Mouse (Mus musculus) CH12.LX (cell line): ENCODE data around the gene Nacc2. TPM values are rescaled to one million over a fixed set of nuclear protein-coding genes. Genes with fewer than 3 reads are reported as not detected.
A peak's percentile ranks its signal among the peaks of the same experiment; 100 is the strongest.

Source experiments
- DNase-seq: peaks from one replicate; pipeline ENCODE4 v3.0.0-alpha.2; 2013; ENCODE audit errors: extremely low read depth
- H3K27ac ChIP-seq: 2 replicates; pipeline ENCODE4 v1.5.1; 2012; ENCODE audit warnings: low read depth, mild to moderate bottlenecking, control low read depth, moderate library complexity; ENCODE audit not compliant: insufficient read depth
- H3K27me3 ChIP-seq: replicated peaks from 2 replicates; pipeline ENCODE3; 2012; ENCODE audit warnings: inconsistent platforms
- H3K36me3 ChIP-seq, 2 experiments: replicated peaks in 1 of 2; 2 replicates each; pipeline versions ENCODE3 to v1.6.1; 2012; ENCODE audit warnings: inconsistent platforms in 1 of 2, low read length in 1 of 2, mild to moderate bottlenecking in 1 of 2, mixed read lengths in 1 of 2, moderate library complexity in 1 of 2; ENCODE audit not compliant: control insufficient read depth in 1 of 2, insufficient read depth in 1 of 2
- H3K4me1 ChIP-seq, 2 experiments: 2 replicates each; pipeline ENCODE4 v1.6.1; 2012; ENCODE audit warnings: inconsistent platforms in 1 of 2, moderate library complexity in 1 of 2; ENCODE audit not compliant: insufficient read depth in 2 of 2, control insufficient read depth in 1 of 2
- H3K4me2 ChIP-seq: 2 replicates; pipeline ENCODE4 v1.6.1; 2012; ENCODE audit warnings: low read depth, mild to moderate bottlenecking, control low read depth; ENCODE audit not compliant: poor library complexity, insufficient read depth, severe bottlenecking
- H3K4me3 ChIP-seq, 3 experiments: fragments of 150-350 bp in 1 of 3; sonication (generic) in 1 of 3; replicated peaks in 1 of 3; 2 replicates each; pipeline versions ENCODE3 to v1.5.1; 2011 to 2012; ENCODE audit warnings: low read depth in 2 of 3, low read length in 2 of 3, mild to moderate bottlenecking in 2 of 3, moderate library complexity in 2 of 3, control low read depth in 1 of 3, improper control_type of control experiment in 1 of 3, inconsistent platforms in 1 of 3, mixed read lengths in 1 of 3; ENCODE audit not compliant: poor library complexity in 1 of 3
- H3K79me2 ChIP-seq: replicated peaks from 2 replicates; pipeline ENCODE4 v1.6.1; 2012; ENCODE audit warnings: mild to moderate bottlenecking, moderate library complexity; ENCODE audit not compliant: control insufficient read depth, poor library complexity, insufficient read depth, severe bottlenecking; ENCODE audit errors: extremely low read depth
- H3K9ac ChIP-seq: 2 replicates; pipeline ENCODE4 v1.6.1; 2012; ENCODE audit warnings: low read depth, mild to moderate bottlenecking, control low read depth, moderate library complexity; ENCODE audit not compliant: insufficient read depth
- H3K9me3 ChIP-seq: replicated peaks from 2 replicates; pipeline ENCODE3; 2012; ENCODE audit warnings: low read length, inconsistent platforms, mixed read lengths
- BHLHE40 ChIP-seq: IDR thresholded peaks from 2 replicates; pipeline ENCODE4 v1.6.1; 2011; ENCODE audit warnings: mild to moderate bottlenecking, low read depth, low read length, improper control_type of control experiment
- CHD1 ChIP-seq: IDR thresholded peaks from 2 replicates; pipeline ENCODE4 v1.6.1; 2012; ENCODE audit warnings: low read depth, low read length, improper control_type of control experiment, inconsistent platforms
- CTCF ChIP-seq, 2 experiments: IDR thresholded peaks in 1 of 2; conservative IDR thresholded peaks in 1 of 2; 2 replicates each; pipeline ENCODE4 v1.5.1; 2011 to 2012; ENCODE audit warnings: low read depth in 2 of 2, low read length in 2 of 2, improper control_type of control experiment in 1 of 2, inconsistent platforms in 1 of 2, mild to moderate bottlenecking in 1 of 2, moderate library complexity in 1 of 2
- E2F4 ChIP-seq: IDR thresholded peaks from 2 replicates; pipeline ENCODE4 v1.6.1; 2011; ENCODE audit warnings: low read depth, low read length, improper control_type of control experiment; ENCODE audit not compliant: insufficient replicate concordance
- ELF1 ChIP-seq: IDR thresholded peaks from 2 replicates; pipeline ENCODE4 v1.6.1; 2014; ENCODE audit warnings: low read depth, mild to moderate bottlenecking, inconsistent platforms, low read length, improper control_type of control experiment
- EP300 ChIP-seq: IDR thresholded peaks from 2 replicates; pipeline ENCODE4 v1.6.1; 2011; ENCODE audit warnings: low read length, improper control_type of control experiment
- GABPA ChIP-seq: IDR thresholded peaks from 2 replicates; pipeline ENCODE4 v1.6.1; 2012; ENCODE audit warnings: low read depth, low read length, improper control_type of control experiment, inconsistent platforms; ENCODE audit not compliant: insufficient replicate concordance
- HCFC1 ChIP-seq: IDR thresholded peaks from 2 replicates; pipeline ENCODE4 v1.6.1; 2012; ENCODE audit warnings: low read depth, mild to moderate bottlenecking, inconsistent platforms, low read length, improper control_type of control experiment
- IRF4 ChIP-seq: IDR thresholded peaks from 2 replicates; pipeline ENCODE4 v1.6.1; 2014; ENCODE audit warnings: low read depth, mild to moderate bottlenecking, inconsistent platforms, low read length, improper control_type of control experiment
- JUN ChIP-seq: IDR thresholded peaks from 2 replicates; pipeline ENCODE4 v1.6.1; 2011; ENCODE audit warnings: low read depth, mild to moderate bottlenecking, low read length, improper control_type of control experiment, moderate library complexity; ENCODE audit not compliant: insufficient read depth
- JUND ChIP-seq: conservative IDR thresholded peaks from 2 replicates; pipeline ENCODE4 v1.6.1; 2011; ENCODE audit warnings: low read depth, low read length, improper control_type of control experiment
- KAT2A ChIP-seq: IDR thresholded peaks from 2 replicates; pipeline ENCODE4 v1.6.1; 2012; ENCODE audit warnings: low read length, improper control_type of control experiment, inconsistent platforms; ENCODE audit not compliant: insufficient replicate concordance
- MAFK ChIP-seq: IDR thresholded peaks from 2 replicates; pipeline ENCODE4 v1.6.1; 2011; ENCODE audit warnings: low read length, improper control_type of control experiment; ENCODE audit not compliant: insufficient replicate concordance
- MAX ChIP-seq: IDR thresholded peaks from 2 replicates; pipeline ENCODE4 v1.6.1; 2011; ENCODE audit warnings: low read length, improper control_type of control experiment
- MAZ ChIP-seq: IDR thresholded peaks from 2 replicates; pipeline ENCODE4 v1.6.1; 2012; ENCODE audit warnings: low read depth, mild to moderate bottlenecking, inconsistent platforms, low read length, improper control_type of control experiment, moderate library complexity
- MEF2A ChIP-seq: IDR thresholded peaks from 2 replicates; pipeline ENCODE4 v1.6.1; 2014; ENCODE audit warnings: low read depth, mild to moderate bottlenecking, inconsistent platforms, low read length, improper control_type of control experiment, borderline replicate concordance
- MXI1 ChIP-seq: IDR thresholded peaks from 2 replicates; pipeline ENCODE4 v1.6.1; 2011; ENCODE audit warnings: mild to moderate bottlenecking, low read depth, low read length, improper control_type of control experiment
- MYC ChIP-seq: IDR thresholded peaks from 2 replicates; pipeline ENCODE4 v1.6.1; 2011; ENCODE audit warnings: low read depth, mild to moderate bottlenecking, improper control_type of control experiment, low read length
- NELFE ChIP-seq: IDR thresholded peaks from 2 replicates; pipeline ENCODE4 v1.6.1; 2011; ENCODE audit warnings: low read depth, low read length, improper control_type of control experiment
- NRF1 ChIP-seq: IDR thresholded peaks from 2 replicates; pipeline ENCODE4 v1.6.1; 2014; ENCODE audit warnings: low read depth, mild to moderate bottlenecking, inconsistent platforms, low read length, improper control_type of control experiment, moderate library complexity
- POLR2A ChIP-seq: IDR thresholded peaks from 2 replicates; pipeline ENCODE4 v1.6.1; 2011; ENCODE audit warnings: low read depth, mild to moderate bottlenecking, improper control_type of control experiment, low read length
- RAD21 ChIP-seq: IDR thresholded peaks from 2 replicates; pipeline ENCODE4 v1.6.1; 2011; ENCODE audit warnings: low read depth, mild to moderate bottlenecking, low read length, improper control_type of control experiment, moderate library complexity
- RCOR1 ChIP-seq: conservative IDR thresholded peaks from 2 replicates; pipeline ENCODE4 v1.6.1; 2012; ENCODE audit warnings: low read depth, mild to moderate bottlenecking, inconsistent platforms, low read length, improper control_type of control experiment
- SIN3A ChIP-seq: IDR thresholded peaks from 2 replicates; pipeline ENCODE4 v1.6.1; 2012; ENCODE audit warnings: low read length, improper control_type of control experiment, inconsistent platforms
- TBP ChIP-seq: conservative IDR thresholded peaks from 2 replicates; pipeline ENCODE4 v1.6.1; 2011; ENCODE audit warnings: low read depth, low read length, improper control_type of control experiment
- TCF12 ChIP-seq: IDR thresholded peaks from 2 replicates; pipeline ENCODE4 v1.6.1; 2014; ENCODE audit warnings: low read depth, mild to moderate bottlenecking, inconsistent platforms, low read length, improper control_type of control experiment
- UBTF ChIP-seq: IDR thresholded peaks from 2 replicates; pipeline ENCODE4 v1.6.1; 2012; ENCODE audit warnings: low read depth, mild to moderate bottlenecking, inconsistent platforms, low read length, improper control_type of control experiment, moderate library complexity
- ZC3H11A ChIP-seq: IDR thresholded peaks from 2 replicates; pipeline ENCODE4 v1.6.1; 2012; ENCODE audit warnings: low read depth, mild to moderate bottlenecking, inconsistent platforms, low read length, improper control_type of control experiment
- ZKSCAN1 ChIP-seq: IDR thresholded peaks from 2 replicates; pipeline ENCODE4 v1.6.1; 2012; ENCODE audit warnings: low read depth, inconsistent platforms, low read length, improper control_type of control experiment, borderline replicate concordance
- ZMIZ1 ChIP-seq: IDR thresholded peaks from 2 replicates; pipeline ENCODE4 v1.6.1; 2012; ENCODE audit warnings: low read depth, mild to moderate bottlenecking, inconsistent platforms, low read length, improper control_type of control experiment
- ZNF384 ChIP-seq: IDR thresholded peaks from 2 replicates; pipeline ENCODE4 v1.6.1; 2012; ENCODE audit warnings: low read depth, low read length, improper control_type of control experiment, inconsistent platforms
- dilution Hi-C: fragments of 300-500 bp; cut with MboI; formaldehyde crosslinking; loops from 2 replicates; pipeline ENCODE4 v1.14.3; 2020; ENCODE audit warnings: low sequenced_read_pairs; ENCODE audit not compliant: extremely low pct_unique_long_range_greater_than_20kb, extremely low pct_ligation_motif_present
- in situ Hi-C: fragments of 300-500 bp; cut with MboI; formaldehyde crosslinking; loops from 3 replicates; pipeline ENCODE4 v1.14.3; 2019; ENCODE audit warnings: low sequenced_read_pairs, low pct_ligation_motif_present, low pct_unique_long_range_greater_than_20kb, mixed read lengths
- polyA plus RNA-seq: library from polyadenylated mRNA; unstranded; fragments of >175 nt; gene quantifications from 2 replicates; pipeline ENCODE4 v1.2.1, GENCODE M21; 2012; ENCODE audit warnings: low read depth; ENCODE audit not compliant: insufficient read length
- total RNA-seq, 2 experiments: library from RNA; depleted of rRNA; stranded (reverse); fragments of 300-350 nt in 1 of 2; fragments of >200 nt in 1 of 2; gene quantifications; 2 replicates each; pipeline ENCODE4 v1.2.3; 2012 to 2014

The Nacc2 gene
- total and polyA plus RNA-seq, 3 experiments = 0.59 to 2.3 (median 1.1) TPM

- peak overlapping the region; percentile 86 to 95 (median 88) for H3K4me3 ChIP-seq
- dilution Hi-C loops (no loop called here), in situ Hi-C loops (loop anchor here (10.0 kb wide), 2 partner anchors 86 to 116 kb away; partner anchors contain the start of gene Ubac1)
- peak overlapping the region; percentile 40 for H3K9ac ChIP-seq
- peaks cover 10 to 33% of the 10 kb centered on the region in 2 experiments for H3K36me3 ChIP-seq
- H3K27ac ChIP-seq = no peak overlapping the region
- H3K4me1 ChIP-seq = peaks cover 10 to 27% of the 10 kb centered on the region in 2 experiments
- TF ChIP-seq RAD21 (no peak), E2F4 (no peak), RCOR1 (no peak), EP300 (no peak), MYC (no peak), CHD1 (no peak), TCF12 (no peak), JUND (no peak), MXI1 (no peak), HCFC1 (no peak), ZC3H11A (no peak), ZNF384 (no peak), POLR2A (no peak), ZKSCAN1 (no peak), MAX (no peak), KAT2A (no peak), ZMIZ1 (no peak), SIN3A (no peak), MAFK (no peak)
- no peak for DNase-seq
- no peaks in the 10 kb centered on the region for H3K79me2 ChIP-seq
- no peaks in the 10 kb centered on the region for H3K9me3 ChIP-seq
- peak overlapping the region; percentile 73 for H3K4me2 ChIP-seq
- H3K27me3 ChIP-seq = no peaks in the 10 kb centered on the region
Observed at GRCm38 (mm10) chr2:26140903-26141302, 17.9 kb upstream of the Nacc2 start.

GRCm38 (mm10) chr2:26140292-26140819, 17.3 kb upstream of the Nacc2 start:
- no peaks in the 10 kb centered on the region for H3K27me3 ChIP-seq
- peak overlapping the region; percentile 88 for H3K27ac ChIP-seq
- peaks cover 2% of the 10 kb centered on the region for H3K9me3 ChIP-seq
- H3K4me3 ChIP-seq = peak overlapping the region; percentile 86 to 95 (median 88)
- peak overlapping the region; percentile 73 for H3K4me2 ChIP-seq
- peak overlapping the region; percentile 76 for H3K9ac ChIP-seq
- peaks cover 10 to 30% of the 10 kb centered on the region in 2 experiments for H3K4me1 ChIP-seq
- H3K79me2 ChIP-seq = no peaks in the 10 kb centered on the region
- peak; percentile 99 for DNase-seq
- H3K36me3 ChIP-seq = peaks cover 10 to 39% of the 10 kb centered on the region in 2 experiments
- in situ Hi-C loops = loop anchor here (10.0 kb wide), 2 partner anchors 86 to 116 kb away; partner anchors contain the start of gene Ubac1
- TF ChIP-seq MAX (peak; percentile 73; the same call in 1 of the 2 replicates), BHLHE40 (peak; percentile 49; the same call in 1 of the 2 replicates), MEF2A (peak; percentile 57; the same call in 1 of the 2 replicates), MXI1 (no peak), POLR2A (peak; percentile 73), EP300 (no peak), HCFC1 (peak; percentile 77), NRF1 (peak; percentile 99), RAD21 (no peak), UBTF (0 out of 2 replicates have a peak, but pooled peaks have one; percentile 69), TBP (0 out of 2 replicates have a peak, but pooled peaks have one; percentile 24), NELFE (peak; percentile 50; the same call in 1 of the 2 replicates), GABPA (no peak), MAZ (0 out of 2 replicates have a peak, but pooled peaks have one; percentile 33), CTCF (conservative IDR thresholded peaks at IDR 0.05 in 1 of 2, IDR thresholded peaks at IDR 0.05 in 1 of 2; ENCODE audit: low read depth in 2 of 2, low read length in 2 of 2) (no peak), IRF4 (peak; percentile 13; the same call in 1 of the 2 replicates), ELF1 (peak; percentile 68), JUN (0 out of 2 replicates have a peak, but pooled peaks have one; percentile 12)
- dilution Hi-C loops = no loop called here
